Mouse (Mus musculus) megakaryocyte-erythroid progenitor cell, adult 5-6 weeks (primary cell): ENCODE results near the gene Stc2. TPM values are rescaled to one million over a fixed set of nuclear protein-coding genes. Genes with fewer than 3 reads are reported as not detected.

ENCODE experiments used
- ATAC-seq: replicated peaks from 2 replicates; pipeline ENCODE4 v1.8.0; 2016; ENCODE audit warnings: mild to moderate bottlenecking, inconsistent platforms; ENCODE audit not compliant: severe bottlenecking, poor library complexity, low FRiP score, low TSS enrichment
- total RNA-seq, 2 experiments: library from RNA; stranded (forward) in 1 of 2; stranded (reverse) in 1 of 2; fragments of 200-1000, 215-1000 nt in 1 of 2; fragments of >200 nt in 1 of 2; fragmentation: Nextera tagmentation in 1 of 2; gene quantifications; 2 replicates each; pipeline ENCODE4 v1.2.3; 2014 to 2017

The Stc2 gene
- total RNA-seq, 2 experiments from 2014 or later = 7.8 TPM; not detected in 1

DNA sequence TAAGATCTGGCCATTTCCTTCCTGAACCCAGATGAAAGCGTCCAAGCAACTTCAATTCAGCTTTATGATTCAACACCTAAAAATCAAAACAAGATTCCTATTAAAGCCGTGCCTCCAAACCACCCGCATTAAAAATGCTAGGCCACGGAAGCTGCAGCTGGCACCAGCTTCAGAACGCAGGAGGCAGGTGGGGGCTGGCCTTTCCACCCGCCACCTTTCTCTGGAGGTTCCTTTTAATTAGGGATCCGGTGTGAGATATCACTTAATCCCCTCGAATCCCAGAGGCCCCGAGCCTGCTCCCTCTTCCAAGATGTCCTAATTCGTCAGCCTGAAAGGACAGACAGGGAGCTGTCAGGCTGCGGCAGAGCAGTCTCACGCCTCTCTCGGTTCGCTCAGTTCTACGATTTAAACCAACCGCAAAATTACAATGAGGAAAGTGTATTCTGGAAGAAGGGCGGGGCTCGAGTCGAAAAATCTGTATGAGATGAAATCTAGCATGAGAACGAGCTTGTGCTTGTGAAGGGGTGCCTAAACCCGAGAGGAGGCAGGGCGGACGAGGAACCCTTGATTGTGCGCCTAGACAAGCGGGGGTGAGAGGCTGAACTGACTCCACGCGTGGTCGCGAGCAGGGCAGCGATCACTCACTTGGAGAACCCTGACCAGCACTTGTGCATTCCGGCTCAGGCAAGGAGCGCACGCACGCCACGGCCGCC, 1.5 kb downstream of the Stc2 start:
- ATAC-seq = no peak

DNA sequence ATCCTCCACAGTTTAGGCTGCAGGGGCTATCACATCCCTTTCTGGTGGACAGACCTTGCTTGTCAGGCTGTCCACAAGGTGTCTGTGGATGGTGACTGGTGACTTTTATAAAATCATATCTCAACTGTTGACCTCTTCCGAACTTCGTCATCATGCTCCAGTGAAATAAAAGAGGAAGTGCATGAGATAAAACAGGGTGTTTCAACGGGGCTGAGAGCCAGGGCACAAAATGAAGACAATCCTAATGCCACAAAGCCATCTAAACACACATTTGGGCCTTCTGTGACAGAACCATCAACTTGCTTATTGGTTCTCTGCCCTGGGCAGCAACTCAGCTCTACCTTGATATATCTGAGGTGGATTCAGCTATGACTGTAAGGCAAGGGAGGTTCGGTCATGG, 3.0 kb downstream of the Stc2 start:
- ATAC-seq = no peak

- ATAC-seq = no peak
Measured at GRCm38 (mm10) chr11:31366421-31366820, 3.5 kb downstream of the Stc2 start.

GRCm38 (mm10) chr11:31365981-31366380, 3.9 kb downstream of the Stc2 start:
- no peak for ATAC-seq

DNA sequence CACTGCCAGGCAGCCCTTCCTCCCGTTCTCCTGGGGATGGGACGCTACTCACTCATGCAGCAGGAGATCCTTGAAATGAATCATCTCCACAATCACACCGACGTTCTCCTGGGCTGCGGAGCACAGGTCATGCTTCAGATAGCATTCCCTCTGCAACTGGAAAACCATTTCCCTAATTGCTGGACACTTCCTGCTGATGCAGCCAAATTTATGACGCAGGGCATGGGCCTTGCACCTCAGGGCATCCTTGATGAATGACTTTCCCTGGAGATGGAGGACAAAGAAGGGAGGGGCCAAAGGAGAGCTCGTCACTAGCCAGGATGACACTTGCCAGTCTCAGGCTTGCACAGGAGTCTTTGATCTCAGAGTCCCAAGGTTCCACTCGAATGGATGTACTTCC, 4.6 kb downstream of the Stc2 start:
- ATAC-seq = no peak

DNA sequence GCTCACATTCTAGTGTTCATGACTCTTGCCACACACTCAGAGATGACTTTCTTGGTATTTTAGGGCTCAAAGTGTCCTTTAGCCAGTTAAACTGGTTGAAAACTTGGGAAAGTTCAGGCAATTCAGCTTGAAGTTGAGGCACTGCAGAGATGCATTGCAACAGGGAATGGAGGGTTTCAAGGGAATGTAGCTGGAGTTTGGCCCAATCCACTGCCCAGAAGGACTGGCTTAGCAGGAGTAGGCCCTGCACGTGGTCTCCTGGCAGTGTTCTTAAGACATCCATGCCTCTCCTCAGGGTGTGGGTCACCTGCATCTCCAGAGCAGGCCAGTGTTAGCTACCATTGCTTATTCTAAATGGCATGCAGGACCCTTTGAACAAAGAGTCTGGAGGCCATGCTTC, 7.0 kb downstream of the Stc2 start:
- no peak for ATAC-seq

DNA sequence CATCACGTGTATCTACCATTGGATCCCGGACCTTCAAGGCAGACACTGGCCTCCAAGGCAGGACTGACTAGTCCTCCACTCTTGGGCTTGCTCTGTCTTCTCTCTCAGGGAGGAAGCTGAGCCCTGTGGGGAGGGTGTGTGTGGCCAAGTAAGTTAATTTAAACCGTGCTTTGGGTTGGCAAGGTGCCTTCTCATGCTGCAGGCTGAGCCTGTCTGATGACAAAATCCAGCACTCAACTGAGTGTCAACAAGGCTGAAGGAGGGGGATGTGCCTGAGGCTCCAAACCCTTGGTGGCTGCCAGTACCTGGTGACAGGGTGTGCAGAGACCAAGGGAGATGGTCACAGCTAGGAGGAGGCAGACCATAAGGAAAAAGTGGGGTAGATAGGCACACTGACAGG, 7.5 kb downstream of the Stc2 start:
- ATAC-seq = no peak

DNA sequence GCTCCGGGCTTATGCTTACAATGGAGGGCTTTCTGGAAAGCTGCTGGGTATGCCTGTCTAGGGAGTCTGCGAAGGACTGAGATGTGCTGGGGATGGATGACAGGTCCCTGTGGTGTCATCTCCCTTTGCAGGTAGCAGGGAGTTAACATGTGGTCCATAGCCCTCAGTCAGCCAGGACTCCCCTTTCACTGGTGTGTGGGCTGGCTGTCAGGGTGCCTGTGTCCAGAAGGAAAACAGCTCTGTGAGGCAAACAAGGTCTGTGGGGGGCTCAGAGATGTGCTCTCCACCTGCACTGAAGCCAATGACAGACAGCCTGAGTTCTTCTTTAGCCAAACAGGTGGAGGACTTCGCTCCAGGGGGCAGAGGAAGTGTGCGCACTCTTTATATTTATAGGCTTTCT, 8.8 kb downstream of the Stc2 start:
- no peak for ATAC-seq

- ATAC-seq = no peak
Measured at GRCm38 (mm10) chr11:31359283-31359902, 10.5 kb downstream of the Stc2 start.

GRCm38 (mm10) chr11:31358453-31358852, 11.4 kb downstream of the Stc2 start:
- ATAC-seq = no peak

DNA sequence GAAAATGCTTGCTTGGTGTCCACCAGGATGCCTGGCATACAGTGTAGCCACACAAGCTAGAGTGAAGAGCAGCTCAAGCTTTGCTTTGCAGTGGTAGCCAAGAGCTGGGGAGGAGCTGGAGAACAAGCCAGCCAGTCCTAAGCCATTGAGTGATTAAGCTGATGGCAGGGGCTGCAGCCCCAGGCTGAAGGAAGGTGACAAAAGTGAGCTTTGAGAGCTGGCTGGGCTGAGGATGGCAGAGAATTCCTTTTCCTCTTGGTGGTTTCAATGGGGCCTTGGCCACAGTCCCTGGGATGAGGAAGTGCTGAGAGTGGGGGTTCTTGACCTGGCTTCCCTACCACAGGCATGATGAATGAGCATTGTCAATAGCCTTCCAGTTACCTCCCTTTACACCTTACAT, 13.0 kb downstream of the Stc2 start:
- ATAC-seq = no peak

- ATAC-seq = peak; percentile 70
Measured at GRCm38 (mm10) chr11:31355737-31356136, 14.1 kb downstream of the Stc2 start.

- ATAC-seq = no peak
Measured at GRCm38 (mm10) chr11:31354514-31354913, 15.4 kb downstream of the Stc2 start.

Other genes starting within 250 kb of the Stc2 start
- not detected in 2 replicates for gene Gm17332, start 187.6 kb downstream of the Stc2 start, total RNA-seq (2014; fragmentation: Nextera tagmentation)
- not detected in 2 replicates for gene Gm17332, start 187.6 kb downstream of the Stc2 start, total RNA-seq (2017)